Mouse (Mus musculus) right cerebral cortex, postnatal 25 days (tissue): ENCODE measurements around the gene Cldn19.
"Not testable (repeated sequence)": the region's sequence is repeated elsewhere in the genome, so short reads cannot be mapped to it uniquely, and the experiment has no call there.

Experiments used
- DNase-seq: peaks from one replicate; pipeline ENCODE4 v3.0.0; 2022

The Cldn19 gene

DNA sequence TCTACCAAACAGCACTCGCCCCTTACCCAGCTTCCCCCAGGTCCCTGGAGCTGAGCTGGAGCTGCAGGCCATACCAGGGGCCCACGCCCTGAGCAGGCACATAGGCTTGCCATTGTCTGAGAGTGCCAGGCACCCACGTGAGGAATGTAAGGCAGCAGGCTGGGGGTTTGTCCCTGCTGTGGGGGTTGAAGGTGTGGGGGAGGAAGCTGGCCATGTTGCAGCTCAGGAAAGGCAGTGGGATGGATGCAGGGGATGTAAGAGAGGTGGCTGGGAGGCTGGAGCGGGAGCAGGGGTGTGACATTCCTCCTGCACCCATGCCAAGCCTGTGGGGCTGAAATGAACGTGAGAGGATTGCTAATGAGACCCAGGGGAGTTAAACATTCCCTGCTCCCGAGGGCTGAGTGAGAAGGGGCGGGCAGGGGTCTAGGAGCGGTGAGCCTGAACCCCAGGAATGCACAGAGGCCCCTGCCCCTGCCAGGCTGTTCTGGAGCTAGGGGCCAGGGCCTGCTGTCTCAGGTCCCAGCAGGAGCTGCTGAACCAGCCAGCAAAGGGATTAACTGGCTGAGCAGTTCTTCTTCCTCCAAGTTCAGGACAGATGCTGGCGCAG lies 1.1 kb upstream of the Cldn19 start:
- peak; percentile 33 for DNase-seq

DNA sequence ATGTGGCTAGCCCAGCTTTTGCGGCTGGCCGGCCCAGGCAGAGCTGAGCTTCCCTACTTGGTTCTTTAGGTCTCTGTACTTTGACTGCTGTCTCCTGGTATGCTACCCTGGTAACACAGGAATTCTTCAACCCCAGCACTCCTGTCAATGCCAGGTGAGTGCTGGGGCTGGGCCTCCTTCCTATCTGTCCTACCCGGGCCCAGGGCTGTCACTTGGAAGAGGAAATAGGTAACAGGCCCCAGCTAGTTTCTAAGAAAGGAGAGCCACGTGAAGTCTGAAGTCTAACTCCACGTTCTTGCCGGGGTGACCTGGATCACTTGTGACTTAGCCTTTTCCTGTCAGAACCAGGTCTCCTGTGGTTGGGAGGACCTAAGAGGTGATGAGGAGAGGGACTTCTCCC lies 1.9 kb downstream of the Cldn19 start:
- DNase-seq, result no peak

DNA sequence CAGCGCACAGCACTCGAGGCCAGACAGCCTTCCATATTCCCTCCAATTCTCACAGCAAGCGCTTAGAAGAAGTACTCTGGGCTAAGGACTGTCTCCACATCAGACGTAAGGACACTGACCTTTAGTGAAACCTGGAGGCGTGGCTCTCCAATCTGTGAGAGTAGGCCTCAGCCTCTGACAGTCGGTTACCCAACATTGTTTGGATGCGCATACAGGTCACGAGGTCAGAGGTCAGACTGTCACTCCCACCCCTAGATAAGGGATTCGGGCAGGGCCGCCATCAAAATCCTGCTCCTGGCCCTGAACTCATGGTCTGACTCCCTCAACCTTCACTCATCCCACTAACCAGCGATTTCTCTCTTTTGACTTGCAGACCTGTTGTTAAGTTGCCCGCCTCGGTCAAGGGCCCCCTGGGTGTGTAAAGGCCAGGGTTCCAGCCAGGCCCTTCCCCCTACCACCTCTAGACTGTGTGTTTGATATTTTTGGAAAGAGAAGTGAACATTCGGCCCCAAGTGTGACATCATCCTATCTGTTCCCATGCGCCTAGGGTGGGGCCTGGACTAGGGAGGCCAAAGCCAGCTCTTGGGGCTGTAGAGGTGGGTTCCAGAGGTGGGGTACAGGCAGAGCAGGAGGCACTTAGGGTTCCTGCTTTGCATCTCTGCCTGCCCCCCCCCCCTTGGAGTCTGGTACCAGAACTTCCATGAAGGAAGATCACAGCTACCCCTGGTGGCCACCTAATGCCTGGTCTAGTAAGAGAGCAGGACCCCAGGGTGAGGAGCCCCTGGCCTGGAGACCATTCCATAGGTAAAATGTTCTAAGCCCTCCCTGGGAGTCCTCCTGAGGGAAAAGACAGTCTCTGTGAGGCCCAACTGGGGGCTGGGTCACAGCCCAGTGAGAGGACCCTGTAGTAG lies 4.4 kb downstream of the Cldn19 start:
- DNase-seq, result no peak

DNA sequence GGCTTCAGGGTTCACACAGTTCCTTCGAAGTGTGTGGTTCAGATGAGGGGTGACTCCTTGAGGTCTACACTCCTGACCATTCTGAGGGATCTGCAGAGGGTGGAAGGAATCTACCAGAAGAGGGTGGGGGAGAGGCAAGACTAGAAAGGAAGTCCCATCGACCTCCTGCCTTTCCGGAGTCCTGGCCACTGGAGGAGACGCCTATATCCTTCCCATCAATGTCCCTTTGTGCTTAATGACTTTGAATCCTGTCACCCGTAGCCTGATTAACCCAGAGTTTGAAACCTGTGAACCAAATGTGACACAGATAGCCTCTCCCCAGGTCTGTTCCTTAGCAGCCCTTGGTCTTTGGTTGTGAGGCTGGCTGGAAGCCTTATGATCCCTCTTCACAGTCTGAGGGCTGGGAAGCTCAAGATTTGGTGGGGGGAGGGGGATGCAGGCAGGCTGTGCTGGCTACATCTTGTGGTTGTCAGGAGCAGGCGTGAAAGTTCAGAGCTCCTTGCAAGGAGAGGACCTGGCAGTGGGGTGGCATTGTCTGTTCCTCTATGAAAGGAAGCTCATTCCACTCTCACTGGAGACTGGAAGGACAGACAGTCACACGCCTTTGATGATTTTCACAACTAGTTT lies 6.0 kb downstream of the Cldn19 start:
- no peak for DNase-seq

DNA sequence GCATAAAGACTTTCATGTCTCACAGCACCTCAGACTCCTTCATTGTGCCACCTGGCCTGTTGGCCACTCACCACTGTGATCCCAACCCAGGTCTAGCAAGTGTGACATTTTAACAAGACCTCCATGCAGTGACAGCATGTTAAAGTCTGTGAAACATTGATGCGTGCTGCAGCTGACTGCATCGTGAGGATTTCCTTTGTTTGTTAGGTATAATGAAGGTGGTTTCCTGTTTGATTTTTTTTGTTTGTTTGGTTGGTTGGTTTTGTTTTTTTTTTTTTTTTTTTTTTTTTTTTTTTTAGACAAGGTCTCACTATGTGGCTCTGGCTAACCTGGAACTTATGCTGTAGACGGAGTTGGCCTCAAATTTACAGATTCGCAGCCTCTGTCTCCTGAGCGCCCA lies 7.3 kb downstream of the Cldn19 start:
- no peak for DNase-seq

DNA sequence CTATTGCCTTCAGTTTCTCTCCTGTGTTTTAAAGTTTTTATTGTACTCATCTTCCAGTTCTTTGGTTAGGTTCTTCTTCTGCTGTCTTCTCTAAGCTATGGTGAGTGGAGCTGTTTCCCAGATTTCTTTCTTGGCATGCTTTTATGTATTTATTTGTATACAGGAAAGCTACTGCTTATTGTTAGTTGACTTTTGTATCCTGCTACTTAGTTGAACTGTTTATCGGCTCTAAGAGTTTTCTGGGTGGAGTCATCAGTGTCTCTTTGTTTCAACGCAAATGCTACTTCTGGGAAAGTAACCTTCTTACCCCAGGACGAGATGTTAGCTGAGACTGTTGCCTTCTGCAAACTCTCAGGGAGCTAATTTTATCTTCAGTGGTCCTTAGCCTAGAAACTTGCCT lies 8.2 kb downstream of the Cldn19 start:
- DNase-seq, result no peak

DNA sequence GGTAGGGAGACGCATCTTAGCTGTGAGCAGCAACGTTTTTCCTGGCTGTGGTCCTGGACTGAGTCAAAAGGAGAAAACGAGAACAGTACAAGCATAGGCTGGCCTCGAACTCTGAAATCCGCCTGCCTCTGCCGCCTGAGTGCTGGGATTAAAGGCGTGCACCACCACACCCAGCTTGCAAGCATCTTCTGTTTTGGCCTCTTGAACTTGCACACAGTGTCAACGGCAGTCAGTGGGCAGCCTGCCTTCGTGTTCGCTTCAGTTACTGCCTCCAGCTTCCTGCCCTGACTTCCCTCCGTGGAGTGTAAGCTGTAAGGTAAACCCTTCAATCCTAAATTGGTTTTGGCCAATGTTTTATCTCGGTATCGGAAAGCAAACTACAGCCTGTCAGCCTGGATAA lies 11.4 kb downstream of the Cldn19 start:
- no peak for DNase-seq

DNA sequence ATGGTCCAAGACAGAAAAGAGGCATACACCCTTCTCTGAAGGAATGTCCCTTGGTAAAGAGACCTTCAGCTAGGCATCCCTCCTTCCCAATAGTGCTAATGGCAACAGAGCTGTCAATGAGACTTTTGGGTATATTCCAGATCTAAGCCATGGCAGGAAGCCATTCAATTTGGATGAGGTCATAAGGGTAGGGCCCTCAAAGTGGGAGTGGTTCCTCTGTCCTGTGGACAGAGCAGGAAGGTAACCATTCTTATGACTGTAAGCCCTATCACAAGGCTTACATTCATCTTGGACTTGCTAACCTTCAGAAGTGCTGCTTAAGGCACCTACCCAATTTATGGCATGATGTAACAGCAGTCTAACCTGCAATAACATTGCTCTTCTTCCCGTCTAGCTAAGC lies 19.4 kb downstream of the Cldn19 start:
- DNase-seq, result no peak

DNA sequence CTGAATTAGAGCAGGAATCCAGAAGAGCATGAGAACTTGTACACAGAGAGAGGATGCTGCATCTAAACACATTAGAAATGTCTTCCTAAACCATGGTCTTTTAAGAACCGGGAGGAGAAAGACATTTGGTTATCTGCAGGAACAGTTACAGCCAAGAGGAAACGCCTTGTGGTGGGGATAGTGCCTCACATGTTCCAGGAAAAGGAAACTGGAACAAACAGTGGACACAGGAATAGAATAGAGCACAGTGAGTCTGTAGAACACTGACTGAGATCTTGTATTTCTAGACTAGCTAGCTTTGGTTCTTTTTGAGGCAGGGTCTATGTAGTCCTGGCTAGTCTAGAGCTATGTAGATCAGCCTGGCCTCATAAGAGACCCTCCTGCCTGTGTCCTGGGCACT lies 20.0 kb downstream of the Cldn19 start:
- no peak for DNase-seq

DNA sequence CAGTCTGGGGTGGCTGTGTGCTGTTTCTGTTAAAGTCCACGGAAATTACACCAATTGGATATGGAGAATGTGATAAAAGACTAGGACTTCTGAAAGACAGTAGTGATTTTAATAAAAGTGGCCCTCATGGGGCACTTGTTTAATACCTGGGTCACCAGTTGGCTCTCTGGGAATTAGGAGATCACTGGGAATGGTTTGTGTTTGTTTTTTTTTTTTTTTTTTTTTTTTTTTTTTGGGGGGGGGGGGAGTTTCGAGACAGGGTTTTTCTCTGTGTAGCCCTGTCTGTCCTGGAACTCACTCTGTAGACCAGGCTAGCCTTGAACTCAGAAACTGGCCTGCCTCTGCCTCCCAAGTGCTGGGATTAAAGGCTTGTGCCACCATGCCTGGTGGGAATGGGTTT lies 20.5 kb downstream of the Cldn19 start:
- no peak for DNase-seq

DNA sequence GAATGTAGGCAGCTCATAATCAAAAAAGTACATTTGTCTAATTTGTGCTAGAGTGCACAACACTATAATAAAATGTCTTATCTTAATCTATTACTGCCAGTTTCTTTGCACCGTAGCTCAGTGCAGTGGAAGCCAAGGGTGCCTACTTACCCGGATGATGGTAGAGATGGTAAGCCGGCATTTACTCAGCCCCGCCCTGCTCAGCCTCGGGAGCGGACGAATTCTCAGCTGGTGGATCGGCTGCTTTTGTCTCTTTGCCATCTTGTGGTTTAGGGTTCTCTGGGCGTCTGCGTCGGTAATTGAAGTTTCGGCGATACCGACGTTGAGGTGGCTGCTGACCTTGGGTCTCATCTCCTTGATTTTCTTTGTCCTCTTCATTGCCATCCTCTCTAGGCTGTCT lies 23.6 kb downstream of the Cldn19 start:
- not testable (repeated sequence) for DNase-seq

DNA sequence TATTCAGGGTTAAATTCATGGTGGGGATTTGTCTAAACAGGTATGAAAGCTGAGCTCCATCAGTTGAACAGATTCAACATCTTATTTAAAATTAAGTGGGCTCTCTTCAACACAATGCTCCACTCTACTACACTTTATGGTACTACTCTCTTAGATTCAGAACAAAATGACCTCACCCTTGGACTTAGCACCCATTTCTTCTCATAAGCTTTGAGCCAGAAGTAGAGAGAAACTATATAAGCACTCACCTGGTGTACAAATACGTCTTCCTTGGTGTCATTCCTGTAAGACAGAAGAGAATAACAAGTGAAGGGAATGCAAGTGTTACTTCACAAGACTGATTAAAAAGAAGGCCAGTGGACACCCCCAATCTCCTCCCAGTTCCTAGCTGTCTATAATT lies 29.6 kb downstream of the Cldn19 start:
- no peak for DNase-seq

DNA sequence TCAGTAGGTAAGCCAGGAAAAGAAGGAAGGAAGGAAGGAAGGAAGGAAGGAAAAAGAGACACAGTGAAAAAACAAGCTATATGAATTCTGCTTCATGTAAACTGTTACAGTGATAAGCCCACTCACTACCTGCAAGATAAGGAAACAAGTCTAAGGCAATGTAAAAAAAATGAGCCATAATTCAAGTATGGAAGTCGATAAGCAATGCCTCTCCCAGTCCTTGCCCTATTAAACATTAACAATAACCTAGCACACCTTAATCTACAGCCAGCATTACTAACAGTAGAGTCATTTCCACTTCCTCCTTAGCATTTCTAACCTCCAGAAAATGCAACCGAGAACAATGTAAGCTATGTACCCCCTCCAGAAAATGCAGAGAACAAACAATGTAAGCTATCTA lies 30.1 kb downstream of the Cldn19 start:
- no peak for DNase-seq

DNA sequence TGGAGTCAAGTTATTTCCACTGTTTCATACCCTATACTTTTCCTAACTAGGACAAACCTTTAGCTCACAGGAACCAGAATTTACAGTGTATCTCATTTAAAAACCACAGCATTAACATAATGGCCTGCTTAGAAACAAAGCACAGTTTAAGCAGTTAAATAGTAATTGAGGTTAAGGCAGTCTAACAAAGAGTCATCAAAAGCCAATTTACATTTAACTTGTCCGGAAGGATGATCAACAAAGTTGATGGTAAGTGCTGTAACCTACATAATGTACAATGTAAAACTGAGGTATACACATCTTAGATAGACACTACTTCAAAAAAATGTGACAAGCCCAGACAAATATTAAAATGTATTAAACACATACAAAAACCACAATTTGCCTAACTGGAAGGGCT lies 36.7 kb downstream of the Cldn19 start:
- DNase-seq, result no peak

DNA sequence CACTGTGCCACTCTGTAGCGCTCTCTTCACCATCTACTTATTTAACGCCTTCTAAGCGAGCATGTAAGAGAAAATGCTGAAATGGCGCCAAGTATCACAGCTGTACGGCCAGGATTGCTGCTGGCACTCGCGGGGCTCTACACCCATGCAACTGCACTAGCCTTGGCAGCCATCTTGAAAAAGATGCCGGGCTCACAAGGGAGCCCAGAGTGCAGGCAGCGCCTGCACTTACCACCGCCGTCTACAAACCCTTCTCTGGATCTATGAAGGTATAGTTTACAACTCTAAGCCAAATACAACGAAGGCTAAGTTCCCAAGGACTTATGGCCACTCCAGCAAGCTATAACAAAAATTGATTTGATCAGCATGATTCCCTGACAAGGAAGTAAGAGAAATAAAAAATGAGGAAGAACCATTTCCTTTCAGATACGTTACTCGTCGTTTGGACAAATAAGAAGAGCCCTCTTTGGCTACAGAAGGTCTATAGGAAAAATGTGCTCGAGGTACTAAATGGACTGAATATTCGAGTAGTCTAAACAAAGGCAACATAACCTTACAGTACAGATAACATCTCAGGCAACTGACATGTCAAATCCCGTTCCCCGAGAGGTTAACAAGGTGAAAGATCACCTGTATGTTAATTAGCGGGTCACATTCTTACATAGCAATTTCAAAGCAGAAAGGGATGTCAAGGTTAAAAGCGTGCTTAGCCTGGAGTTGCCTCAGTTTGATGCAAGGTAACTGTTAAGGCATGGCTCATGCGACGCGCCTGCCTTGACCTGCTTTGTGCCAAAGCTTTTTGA lies 37.8 kb downstream of the Cldn19 start:
- peak; percentile 61 for DNase-seq

DNA sequence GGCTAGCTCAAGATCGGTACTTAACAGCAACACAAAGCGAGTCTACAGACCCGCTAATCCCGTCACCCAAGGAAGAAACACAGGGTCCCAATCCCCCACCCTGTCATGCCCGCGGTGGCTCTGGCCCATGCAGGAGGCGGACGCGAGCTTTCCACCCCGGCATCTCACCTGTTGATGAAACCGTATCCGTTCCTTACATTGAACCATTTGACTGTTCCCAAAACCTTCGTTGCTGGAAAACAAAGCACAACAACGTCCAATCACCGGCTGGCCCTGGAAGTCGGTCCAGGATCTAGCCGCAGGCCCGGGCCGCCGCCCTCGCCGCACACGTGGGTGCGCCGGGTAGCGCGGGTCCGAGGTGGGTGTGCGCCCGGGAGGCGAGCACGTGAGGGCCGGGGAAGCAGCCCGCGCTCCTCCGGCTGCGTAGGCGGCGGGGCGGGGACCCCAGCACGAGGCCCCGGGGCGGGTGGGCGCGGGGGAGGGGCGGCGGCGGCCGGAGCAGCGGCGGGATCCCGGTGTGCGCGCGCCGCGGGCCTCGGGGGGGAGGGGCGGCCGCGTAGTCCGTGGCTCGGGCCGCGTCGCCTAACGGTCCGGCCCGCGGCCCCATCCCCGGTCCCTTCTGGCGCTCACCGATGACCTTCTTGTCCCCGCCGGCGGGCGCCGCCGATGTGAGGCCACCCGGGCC lies 38.5 kb downstream of the Cldn19 start:
- peak; percentile 43 for DNase-seq

DNA sequence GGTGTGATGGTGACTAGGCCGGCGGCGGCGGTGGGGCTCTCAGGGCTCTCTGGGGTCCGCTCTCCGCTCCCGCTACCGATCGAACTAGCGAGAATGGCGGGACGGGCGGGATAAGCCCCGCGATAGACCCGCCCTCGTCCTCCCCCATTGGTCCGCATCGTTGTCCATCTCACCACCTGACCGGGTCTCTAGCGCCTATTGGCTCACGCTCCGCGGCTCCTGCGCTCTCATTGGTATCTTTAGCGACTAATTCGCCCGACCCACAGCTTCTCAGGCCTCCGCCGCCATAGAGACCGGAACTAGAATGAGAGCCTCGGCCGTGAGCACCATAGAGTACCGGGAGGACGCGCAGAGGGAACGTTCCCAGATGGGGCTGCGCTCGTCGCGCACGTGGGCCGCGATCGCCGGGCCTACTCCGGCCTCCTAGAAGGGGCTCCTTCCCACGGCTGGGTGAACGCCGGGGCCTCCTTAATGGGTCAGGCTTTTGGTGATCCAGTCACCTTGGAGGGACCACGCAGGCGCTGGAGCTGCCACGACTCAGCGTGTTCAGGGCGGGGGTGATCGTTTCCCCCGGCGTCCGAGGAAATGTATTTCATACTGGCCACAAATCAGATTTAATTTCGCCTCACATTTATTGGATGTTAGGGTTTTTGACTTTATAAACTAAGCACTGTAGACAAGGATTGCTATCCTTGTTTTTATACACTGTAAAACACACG lies 39.4 kb downstream of the Cldn19 start, which contains the start of gene Ybx1:
Gene Ybx1, minus strand, starts transcription at position 190 of the 719 bp plus-strand sequence.
- DNase-seq, result peak; percentile 100

DNA sequence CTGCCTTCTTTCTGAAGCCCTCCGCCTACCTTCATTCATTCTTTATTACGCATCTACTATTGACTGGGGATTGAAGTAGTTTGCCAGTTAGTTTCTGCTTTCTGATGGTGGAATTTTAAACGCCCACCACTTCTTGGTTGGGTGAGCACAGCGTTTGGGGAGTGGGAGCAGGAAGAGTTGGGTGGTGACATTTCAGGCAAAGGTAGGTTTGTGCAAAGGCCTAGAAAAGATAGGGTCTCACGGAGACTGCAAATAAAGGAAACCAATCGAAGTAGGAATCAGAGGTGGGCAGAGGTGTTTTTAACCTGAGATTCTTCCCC lies 39.9 kb downstream of the Cldn19 start:
- DNase-seq, result peak; percentile 21

DNA sequence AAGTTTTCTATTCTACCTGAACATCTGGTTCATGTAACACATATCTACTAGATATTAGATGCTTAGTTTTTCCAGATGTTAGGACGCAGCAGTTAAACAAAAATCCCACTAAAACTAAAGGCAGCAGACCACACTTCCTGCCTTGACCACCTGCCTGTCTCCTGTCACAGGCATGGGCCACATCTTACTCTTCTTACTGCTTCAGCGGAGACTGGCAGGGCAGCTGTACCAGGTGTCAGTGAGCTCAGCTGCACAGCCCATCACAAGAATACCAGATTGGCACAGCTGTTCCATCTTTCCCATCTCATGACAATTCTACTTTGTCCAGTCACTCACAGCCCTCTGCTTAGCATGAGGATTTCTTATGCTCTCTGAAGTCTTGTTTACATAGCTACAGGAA lies 42.1 kb downstream of the Cldn19 start:
- no peak for DNase-seq

DNA sequence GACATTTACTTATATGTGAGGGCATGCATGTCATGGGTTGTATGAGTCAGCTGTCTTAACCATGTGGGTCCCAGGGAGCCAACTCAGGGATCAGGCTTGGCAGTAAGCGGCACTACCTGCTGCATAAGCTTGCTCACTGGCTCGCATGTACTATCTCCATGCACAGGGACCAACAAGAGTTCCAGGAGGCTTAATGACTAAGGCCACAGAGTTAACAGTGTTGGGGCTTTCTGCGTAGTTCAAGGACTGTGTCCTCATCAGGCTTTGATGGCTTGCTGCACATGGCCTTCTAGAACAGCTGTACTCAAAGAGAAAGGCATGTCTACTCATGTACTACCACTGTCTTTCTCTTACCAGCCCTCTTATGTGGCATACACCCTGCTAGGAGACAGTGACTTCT lies 45.5 kb downstream of the Cldn19 start:
- no peak for DNase-seq

DNA sequence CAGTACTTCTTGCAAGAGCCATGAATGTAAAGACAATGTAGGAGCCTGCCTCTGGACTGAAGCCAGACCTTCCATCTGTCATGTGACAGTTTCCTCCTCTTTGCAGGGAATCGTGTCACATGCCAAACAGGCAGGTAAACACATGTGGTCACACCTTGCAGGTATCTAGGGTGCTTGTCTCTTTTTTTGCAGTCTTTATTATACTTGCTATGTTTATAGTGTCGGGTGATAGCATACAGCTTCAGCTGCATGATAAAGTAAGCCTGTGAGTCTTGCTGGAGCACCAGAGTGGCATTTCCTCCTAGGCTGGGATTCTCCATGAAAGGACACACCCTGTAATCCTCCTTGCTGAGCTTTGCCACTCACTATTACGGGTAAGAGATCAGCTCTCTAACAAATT lies 46.6 kb downstream of the Cldn19 start:
- DNase-seq, result no peak

DNA sequence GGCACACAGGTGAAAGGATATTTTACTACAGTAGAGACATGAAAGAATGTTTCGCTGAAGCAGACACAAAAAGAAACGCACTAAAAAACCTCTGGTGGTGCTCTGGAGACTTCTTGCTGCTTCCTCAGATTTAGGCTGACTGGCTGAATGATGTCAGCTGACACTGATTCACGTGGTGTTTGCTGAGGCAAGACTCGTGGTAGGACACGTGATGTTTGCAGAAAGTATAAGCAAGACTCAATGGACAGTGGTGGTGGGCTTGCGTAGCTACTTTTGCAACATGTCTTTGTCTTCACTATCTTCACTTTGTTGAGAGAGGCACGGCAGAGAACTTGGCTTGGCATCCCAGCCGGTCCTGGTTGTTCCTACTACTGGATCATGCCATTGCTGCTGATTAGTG lies 48.1 kb downstream of the Cldn19 start:
- no peak for DNase-seq
